Mouse (Mus musculus) cerebellum, postnatal 4 days (tissue): ENCODE data around the gene Ccdc106.
"Not testable (repeated sequence)": the region's sequence is repeated elsewhere in the genome, so short reads cannot be mapped to it uniquely, and the experiment has no call there.

Experiments
- DNase-seq, 2 experiments: peaks; one replicate each; pipeline ENCODE4 v3.0.0; 2022; ENCODE audit warnings: low spot score in 2 of 2, mixed read lengths in 1 of 2

Gene Ccdc106

GRCm38 (mm10) chr7:5020000-5020681 is at the start of gene Ccdc106, which contains the start of gene Zfp865:
Gene Ccdc106 (plus strand): TSS chr7:5020553.
Gene Zfp865 (plus strand): TSS chr7:5020376.
- peak; percentile 97 to 98 for DNase-seq

DNA sequence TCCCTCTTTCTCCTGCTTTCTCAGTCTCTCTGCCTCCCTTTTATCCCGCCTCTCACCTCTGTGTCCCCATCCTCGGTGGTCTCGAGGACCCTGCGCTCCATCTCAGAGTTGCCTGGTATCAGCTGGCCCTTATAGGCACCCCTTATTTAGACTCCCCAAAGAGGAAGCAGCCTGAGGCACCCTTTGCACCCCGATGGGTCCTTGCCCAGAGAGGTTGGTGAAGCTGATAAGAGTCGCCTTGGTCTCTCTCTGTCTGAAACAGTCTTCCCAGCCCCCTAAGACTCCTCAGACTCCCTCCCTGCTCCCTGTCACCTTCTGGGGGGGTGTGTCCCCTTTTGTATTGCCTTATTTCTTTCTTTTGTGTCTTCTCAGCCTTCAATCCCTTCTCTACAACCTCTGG is 49.3 kb upstream of the Ccdc106 start, which contains the start of gene Sbk3:
Sbk3 (minus strand) TSS at position 101 of the 400 bp plus-strand sequence.
- DNase-seq: no peak

DNA sequence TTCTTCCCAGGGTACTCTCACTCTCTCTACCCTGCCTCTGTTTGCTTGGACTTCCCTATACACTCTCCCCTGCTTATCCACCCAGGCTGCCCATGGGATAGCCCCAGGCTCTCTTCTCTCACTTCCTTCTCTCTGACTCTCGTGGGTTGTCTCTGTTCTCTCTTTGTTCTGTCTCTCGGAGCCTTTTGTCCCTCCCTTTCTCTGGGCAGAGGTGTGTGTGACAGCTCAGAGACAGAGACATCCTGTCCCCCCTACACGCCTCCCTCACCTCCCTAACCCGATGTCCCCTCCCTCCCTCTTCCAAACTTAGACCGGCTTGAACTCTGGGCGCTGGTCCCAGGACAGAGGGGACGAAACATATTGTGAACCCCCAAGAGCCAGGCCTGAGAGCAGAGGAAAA is 48.6 kb upstream of the Ccdc106 start:
- no peak for DNase-seq

DNA sequence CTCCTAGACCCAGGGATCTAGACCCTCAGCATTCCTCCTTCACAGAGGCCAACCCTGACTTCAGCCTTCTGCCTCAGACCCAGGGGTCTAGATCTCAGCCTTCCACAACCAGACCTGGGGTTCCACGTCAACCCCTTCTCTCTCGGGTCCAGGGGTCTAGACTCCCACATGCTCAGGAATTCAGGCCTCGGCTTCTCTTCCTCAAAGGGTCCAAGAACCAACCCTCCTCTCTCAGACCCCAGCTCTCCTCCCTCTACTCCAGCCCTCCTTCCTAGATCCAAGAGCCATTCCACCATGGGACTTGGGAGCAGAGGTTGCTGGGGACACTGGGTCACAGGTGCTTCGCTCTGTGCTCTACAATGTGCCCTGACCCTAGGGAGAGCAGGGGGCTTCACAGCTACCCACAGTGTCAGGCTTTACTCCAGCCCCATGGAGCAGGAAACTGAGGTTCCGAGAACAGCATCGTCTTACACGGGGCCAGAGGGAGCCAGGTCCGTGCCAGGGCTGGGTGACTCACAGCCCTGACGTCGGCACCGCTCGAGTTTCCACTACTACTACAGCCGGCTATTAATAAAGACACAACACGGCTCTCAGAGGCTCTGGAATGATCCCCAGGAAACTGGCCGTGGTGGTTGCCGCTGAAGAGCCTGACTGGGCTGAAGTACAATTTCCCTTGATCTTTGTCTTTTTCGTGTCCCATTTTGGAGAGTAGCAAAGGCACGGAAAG is 47.9 kb upstream of the Ccdc106 start:
- DNase-seq: no peak

GRCm38 (mm10) chr7:4975455-4975854 is 44.9 kb upstream of the Ccdc106 start:
- no peak for DNase-seq

- DNase-seq: no peak
Observed at GRCm38 (mm10) chr7:4976832-4977231, 43.5 kb upstream of the Ccdc106 start.

DNA sequence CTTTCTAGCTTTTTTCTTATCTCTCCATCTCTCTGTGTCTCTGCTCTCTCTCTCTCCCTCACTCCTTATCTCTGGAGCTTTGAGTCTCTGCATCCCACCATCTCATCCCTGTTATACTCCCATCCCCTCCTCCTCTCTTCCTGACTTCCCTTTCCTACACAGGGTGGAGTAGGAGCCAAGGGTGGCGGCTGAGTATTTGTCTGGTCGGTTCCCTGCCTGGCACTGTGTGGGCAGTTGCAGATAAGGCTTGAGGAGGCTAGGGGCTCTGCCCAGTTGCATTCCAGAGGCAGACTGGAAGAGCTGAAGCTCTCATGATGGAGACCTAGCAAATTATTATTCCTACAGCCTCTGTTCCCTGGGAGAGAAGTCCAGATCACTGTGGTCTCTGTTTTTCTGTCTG is 32.1 kb upstream of the Ccdc106 start:
- no peak for DNase-seq

- peak in 1 of 2 experiments; percentile 4 for DNase-seq
Observed at GRCm38 (mm10) chr7:4993347-4993998, 26.9 kb upstream of the Ccdc106 start.

GRCm38 (mm10) chr7:4993999-4994788 is 26.2 kb upstream of the Ccdc106 start:
- DNase-seq: peak in 1 of 2 experiments; percentile 10

DNA sequence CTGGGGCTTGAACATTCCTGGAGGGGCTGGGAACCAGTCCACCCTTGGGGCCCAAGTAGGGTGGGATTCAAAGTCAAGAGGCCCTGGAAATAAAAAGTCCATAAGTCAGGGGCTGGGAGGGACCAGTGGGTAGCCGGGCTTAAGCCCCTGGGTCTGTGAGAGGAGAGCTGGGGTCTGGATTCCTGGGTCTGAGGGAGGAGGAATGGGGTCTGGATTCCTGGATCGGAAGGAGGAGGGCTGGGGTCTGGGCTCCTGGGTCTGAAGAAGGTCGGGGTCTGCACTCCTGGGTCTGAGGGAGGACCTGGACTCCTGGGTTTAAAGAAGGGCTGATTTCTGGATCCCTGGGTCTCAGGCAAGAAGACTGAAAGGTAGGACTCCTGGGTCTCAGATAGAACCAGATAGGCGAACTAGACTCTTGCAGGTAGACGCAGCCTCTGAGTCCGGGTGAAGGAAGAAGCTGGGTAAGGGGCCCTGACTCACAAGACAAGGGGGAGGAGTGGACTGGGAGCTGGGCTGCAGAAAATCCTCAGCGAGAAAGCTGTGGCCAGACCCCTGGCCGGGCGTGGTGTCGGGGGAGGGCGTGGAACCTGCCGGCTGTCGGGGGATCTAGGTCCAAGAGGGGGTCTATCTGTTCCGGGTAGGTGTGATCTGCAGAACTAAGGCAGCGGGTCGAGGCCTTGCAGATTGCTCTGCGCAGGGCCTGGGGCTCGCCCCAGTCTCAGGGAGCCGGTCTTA is 24.9 kb upstream of the Ccdc106 start:
- DNase-seq: no peak

DNA sequence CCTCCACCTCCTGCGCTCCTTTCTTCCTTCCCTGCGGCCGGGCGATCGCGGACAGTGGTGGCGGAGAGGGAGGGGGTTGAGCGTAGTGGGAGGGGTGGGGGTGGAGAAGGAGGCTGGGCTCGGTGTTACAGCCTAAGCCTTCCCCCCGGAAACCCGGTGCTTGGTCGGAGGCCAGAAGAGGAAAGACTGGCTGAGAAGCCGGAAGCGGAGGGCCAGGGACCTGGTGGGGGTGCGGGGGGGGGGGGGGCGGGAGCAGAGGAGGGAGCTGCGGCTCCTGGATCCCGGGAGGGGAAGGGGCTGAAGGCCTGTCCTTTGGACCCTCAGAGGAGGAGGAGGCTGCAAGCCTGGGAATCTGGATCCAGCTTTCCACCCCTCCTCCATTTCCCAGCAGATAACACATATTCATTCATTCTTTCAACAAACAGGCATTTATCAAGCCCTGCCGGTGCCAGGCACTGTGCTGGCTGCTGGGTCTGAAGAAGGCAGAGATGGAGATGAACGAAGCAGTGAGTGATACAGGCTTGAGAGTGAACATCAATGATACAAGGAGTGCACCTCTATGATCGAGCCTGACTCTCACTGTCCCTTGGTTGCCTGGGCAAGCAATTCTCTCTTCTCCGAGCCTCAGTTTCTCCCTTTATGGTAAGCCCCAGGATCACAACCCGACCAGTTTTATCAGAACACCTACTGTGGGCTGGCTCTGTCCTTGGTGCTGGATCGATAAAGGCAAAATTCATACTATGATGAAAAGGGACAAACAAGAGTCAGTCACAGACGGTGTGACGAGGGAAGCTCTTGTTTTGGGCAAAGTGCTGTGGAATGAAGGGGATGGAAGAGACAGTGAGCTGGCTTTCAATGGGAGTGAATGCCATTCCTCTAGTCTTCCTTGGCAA is 24.1 kb upstream of the Ccdc106 start, which contains the start of gene Zfp579:
Zfp579 (minus strand) TSS at position 156 of the 893 bp plus-strand sequence.
- DNase-seq: peak; percentile 95

DNA sequence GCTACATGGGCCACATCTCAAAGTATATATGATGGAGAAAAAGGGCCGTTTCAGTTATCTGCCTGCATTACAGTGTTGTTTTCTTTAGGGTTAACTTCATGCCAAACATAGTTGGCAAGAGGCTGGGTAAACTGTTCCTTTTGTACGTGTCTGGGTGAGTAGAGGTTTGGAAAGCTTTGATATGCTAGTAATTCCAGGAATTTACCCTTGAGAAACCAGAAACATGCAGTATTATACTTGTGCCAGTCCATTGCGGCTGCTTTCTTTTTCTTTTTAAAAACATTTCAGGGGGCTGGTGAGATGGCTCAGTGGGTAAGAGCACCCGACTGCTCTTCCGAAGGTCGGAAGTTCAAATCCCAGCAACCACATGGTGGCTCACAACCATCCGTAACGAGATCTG is 23.4 kb upstream of the Ccdc106 start:
- no peak for DNase-seq

- no peak for DNase-seq
Observed at GRCm38 (mm10) chr7:4999876-5000275, 20.5 kb upstream of the Ccdc106 start.

- not testable (repeated sequence) for DNase-seq
Observed at GRCm38 (mm10) chr7:5002876-5003275, 17.5 kb upstream of the Ccdc106 start.

GRCm38 (mm10) chr7:5008229-5008628 is 12.1 kb upstream of the Ccdc106 start:
- DNase-seq: no peak

DNA sequence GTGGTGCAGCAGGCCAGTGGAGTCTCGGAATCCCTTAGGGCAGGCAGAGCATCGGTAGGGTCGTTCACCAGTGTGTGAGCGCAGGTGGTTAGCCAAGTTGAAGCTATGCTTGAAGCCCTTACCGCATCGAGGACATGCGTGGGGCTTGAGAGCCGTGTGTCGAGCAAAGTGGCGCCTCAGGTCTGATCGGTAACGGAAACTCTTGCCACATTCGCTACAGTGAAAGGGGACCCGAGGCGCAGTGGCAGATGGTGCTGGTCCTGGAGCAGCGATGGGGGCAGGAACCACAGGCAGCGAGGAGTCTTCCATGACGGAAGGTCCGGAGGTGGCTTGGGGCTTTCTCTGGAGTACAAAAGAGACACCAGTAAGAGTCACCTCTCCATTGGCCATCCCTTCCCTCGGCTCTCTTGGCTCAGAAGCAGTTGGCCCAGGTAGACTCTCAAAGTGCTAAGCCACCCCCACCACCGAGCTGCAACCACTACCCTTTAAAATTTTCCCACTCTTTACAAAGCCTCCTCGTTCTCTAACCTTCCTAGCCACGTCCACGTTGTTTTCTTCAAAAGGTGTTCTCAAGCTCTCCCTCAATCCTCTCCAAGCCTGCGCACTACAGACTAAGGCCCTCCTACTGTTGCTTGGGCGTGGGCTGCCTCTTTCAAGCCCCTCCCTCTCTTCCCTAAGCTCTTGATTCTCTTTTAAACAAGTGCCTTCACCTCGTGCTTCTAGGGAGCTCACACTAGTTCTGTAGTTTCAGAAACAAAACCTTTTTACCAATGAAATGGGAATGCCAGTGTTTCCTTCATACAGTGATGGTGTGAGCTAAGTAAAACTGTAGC is 7.5 kb upstream of the Ccdc106 start:
- DNase-seq: no peak

DNA sequence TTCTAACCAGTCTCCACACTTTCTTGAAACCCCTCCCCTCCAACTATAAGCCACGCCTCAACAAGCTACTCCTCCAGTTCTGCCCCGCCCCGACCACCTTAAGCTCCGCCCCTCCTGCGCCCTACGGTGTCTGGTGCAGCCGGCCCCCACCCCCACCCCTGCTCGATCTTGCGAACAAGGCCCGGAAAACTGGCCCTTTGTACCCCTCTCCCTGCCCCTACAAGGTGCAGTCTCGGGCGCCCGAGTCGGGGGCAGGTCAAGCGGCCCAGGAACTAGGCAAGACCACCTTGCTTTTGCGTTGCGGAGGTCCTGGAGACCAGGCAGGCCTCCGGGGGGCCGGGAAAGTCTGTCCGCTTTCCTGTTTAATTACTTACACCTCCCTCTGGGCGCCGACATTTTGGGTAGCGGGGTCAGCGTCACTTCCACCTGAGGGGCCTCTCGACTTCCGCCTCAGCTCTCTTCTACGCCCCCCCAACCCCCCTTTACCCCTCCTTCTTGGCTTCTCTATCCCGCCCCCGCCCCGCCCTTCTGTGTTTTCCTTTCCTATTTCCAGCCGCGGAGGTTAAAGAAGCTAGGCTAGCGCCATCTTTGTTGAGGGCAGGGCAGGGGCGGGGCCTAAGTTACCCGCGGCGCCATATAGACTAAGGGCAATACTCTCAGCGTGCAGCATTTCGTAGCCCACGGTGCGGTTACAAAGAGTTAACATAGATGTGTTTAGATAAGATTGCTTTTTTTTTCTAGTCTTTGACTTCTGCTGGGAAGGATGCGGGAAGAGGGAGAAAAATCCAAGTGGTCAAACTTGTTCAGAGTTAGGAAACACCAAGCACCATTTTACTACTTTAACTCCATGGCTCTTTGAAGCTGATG is 5.9 kb upstream of the Ccdc106 start, which contains the start of the genes Zfp524 and Fiz1:
Zfp524 (plus strand) TSS at position 165 of the 867 bp plus-strand sequence.
Fiz1 (minus strand) TSS at position 447 of the 867 bp plus-strand sequence.
- DNase-seq: peak; percentile 94 to 97
